Mouse (Mus musculus) liver, embryonic 14.5 days (tissue): ENCODE results near the gene Nsd2. TPM values are rescaled to one million over a fixed set of nuclear protein-coding genes. Genes with fewer than 3 reads are reported as not detected.
"Not testable (repeated sequence)": the region's sequence is repeated elsewhere in the genome, so short reads cannot be mapped to it uniquely, and the experiment has no call there.

Source experiments
- ATAC-seq: fragments of 200-750 bp; cut with Nextera tagmentation; 2 replicates; pipeline ENCODE4 v1.8.0; 2017; ENCODE audit warnings: moderate number of reproducible peaks, mild to moderate bottlenecking, moderate library complexity; ENCODE audit not compliant: insufficient read depth
- DNase-seq, 3 experiments: peaks; one replicate each; pipeline ENCODE4 v3.0.0-alpha.2; 2012 to 2013; ENCODE audit warnings: low read depth in 3 of 3, low spot score in 3 of 3
- H3K27ac ChIP-seq: fragments of 300-500 bp; sonication (generic); 2 replicates; pipeline ENCODE4 v1.5.1; 2014; ENCODE audit warnings: moderate library complexity, mild to moderate bottlenecking, control low read depth, inconsistent platforms
- H3K27me3 ChIP-seq: fragments of 300-500 bp; sonication (generic); 2 replicates; pipeline ENCODE4 v1.6.1; 2014; ENCODE audit warnings: mild to moderate bottlenecking, low read length, moderate library complexity; ENCODE audit not compliant: control insufficient read depth, insufficient read depth
- H3K36me3 ChIP-seq: fragments of 300-500 bp; sonication (generic); replicated peaks from 2 replicates; pipeline ENCODE4 v1.6.1; 2014; ENCODE audit warnings: low read depth; ENCODE audit not compliant: control insufficient read depth, insufficient read depth
- H3K4me1 ChIP-seq, 2 experiments: fragments of 200-500 bp in 1 of 2; fragments of 300-500 bp in 1 of 2; sonication (generic) in 1 of 2; replicated peaks; 2 replicates each; pipeline ENCODE4 v1.6.1; 2012 to 2014; ENCODE audit warnings: antibody characterized with exemption in 1 of 2, inconsistent platforms in 1 of 2, low read length in 1 of 2; ENCODE audit not compliant: control insufficient read depth in 2 of 2, insufficient read depth in 2 of 2
- H3K4me2 ChIP-seq: fragments of 300-500 bp; sonication (generic); 2 replicates; pipeline ENCODE4 v1.6.1; 2014; ENCODE audit warnings: low read depth, mild to moderate bottlenecking, control low read depth, moderate library complexity
- H3K4me3 ChIP-seq, 2 experiments: fragments of 200-500 bp in 1 of 2; fragments of 300-500 bp in 1 of 2; sonication (generic) in 1 of 2; 2 replicates each; pipeline ENCODE4 v1.5.1; 2012 to 2014; ENCODE audit warnings: low read depth in 2 of 2, low read length in 2 of 2, mild to moderate bottlenecking in 2 of 2, control low read depth in 1 of 2, inconsistent platforms in 1 of 2, moderate library complexity in 1 of 2; ENCODE audit not compliant: insufficient read depth in 1 of 2
- H3K9ac ChIP-seq: fragments of 300-500 bp; sonication (generic); replicated peaks from 2 replicates; pipeline ENCODE4 v1.6.1; 2014; ENCODE audit warnings: mild to moderate bottlenecking, control low read depth, moderate library complexity
- H3K9me3 ChIP-seq: fragments of 300-500 bp; sonication (generic); 2 replicates; pipeline ENCODE4 v1.6.1; 2016; ENCODE audit warnings: low read length, mixed read lengths; ENCODE audit not compliant: control insufficient read depth
- CTCF ChIP-seq: IDR thresholded peaks from 2 replicates; pipeline ENCODE4 v1.5.1; 2016; ENCODE audit warnings: antibody characterized with exemption, low read depth, control low read depth
- WGBS: fragments of 180-500 bp; shearing (Covaris S2); extraction: QIAGEN DNeasy Blood & Tissue Kit; methylation state at CpG from one replicate; pipeline ENCODE4 v1.1.7; 2014; ENCODE audit not compliant: insufficient replicate concordance; 5-methylcytosine and 5-hydroxymethylcytosine counted together
- microRNA-seq: library from miRNA; unstranded; fragments of <30 nt; microRNA quantifications from one replicate; pipeline ENCODE4, GENCODE M21; 2016
- polyA plus RNA-seq, 2 experiments: library from polyadenylated mRNA; depleted of rRNA in 1 of 2; stranded (reverse) in 1 of 2; unstranded in 1 of 2; fragments of >200 nt; fragmentation: Nextera tagmentation in 1 of 2; extraction: Ambion mirVana in 1 of 2; gene quantifications; 2 replicates each; pipeline versions ENCODE4 v1.2.1 to v1.2.3; 2012 to 2014

Nsd2 gene
- polyA plus RNA-seq, 2 experiments = 26.7 to 27.8 TPM

DNA sequence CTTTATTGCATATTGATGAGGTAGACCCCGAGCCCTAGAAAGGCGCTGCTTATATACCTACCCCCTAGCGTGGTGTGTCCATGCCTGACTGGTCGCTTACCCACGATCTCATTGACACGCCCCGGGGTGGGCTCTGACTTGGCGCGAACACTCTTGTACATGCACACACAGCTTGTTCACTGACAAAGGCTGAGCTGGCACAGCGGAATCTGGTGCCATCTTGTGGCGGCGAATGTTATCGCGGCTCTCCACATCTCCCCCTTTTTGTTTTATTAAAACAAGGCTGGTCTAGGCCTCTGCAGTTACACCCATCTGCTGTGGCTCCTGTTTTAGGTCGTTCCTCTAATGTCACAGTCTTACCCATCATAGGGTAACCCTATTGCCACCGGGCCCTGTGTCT, 126.5 kb downstream of the Nsd2 start:
- not testable (repeated sequence) for H3K9ac ChIP-seq, DNase-seq, H3K4me2 ChIP-seq, H3K4me1 ChIP-seq, ATAC-seq, H3K9me3 ChIP-seq, H3K36me3 ChIP-seq, H3K27ac ChIP-seq, H3K4me3 ChIP-seq, H3K27me3 ChIP-seq
- TF ChIP-seq CTCF = peak; percentile 72
- WGBS = 78% methylated on average over 16 of the region's 16 CpGs

Small RNA genes lying within 50 kb of the gene (microRNA-seq; reads per million reads assigned to microRNA genes)
- not detected for gene Mir7024

Other genes starting within 250 kb of the Nsd2 start
- gene Fam53a, start 191.1 kb upstream of the Nsd2 start, polyA plus RNA-seq (2012; rRNA removed) = 7.3 and 7.9 TPM in 2 replicates
- gene Fam53a, start 191.1 kb upstream of the Nsd2 start, polyA plus RNA-seq (2014; fragmentation: Nextera tagmentation; extraction: Ambion mirVana) = 17.9 and 21.9 TPM in 2 replicates
- 0.06 and 0.18 TPM in 2 replicates for gene Gm9903, start 190.8 kb upstream of the Nsd2 start, polyA plus RNA-seq (2012; rRNA removed)
- not detected in 2 replicates for gene Gm9903, start 190.8 kb upstream of the Nsd2 start, polyA plus RNA-seq (2014; fragmentation: Nextera tagmentation; extraction: Ambion mirVana)
- 97.1 and 155 TPM in 2 replicates for gene Slbp, start 168.2 kb upstream of the Nsd2 start, polyA plus RNA-seq (2012; rRNA removed)
- 290 and 309 TPM in 2 replicates for gene Slbp, start 168.2 kb upstream of the Nsd2 start, polyA plus RNA-seq (2014; fragmentation: Nextera tagmentation; extraction: Ambion mirVana)
- gene Tacc3, start 162.6 kb upstream of the Nsd2 start, polyA plus RNA-seq (2012; rRNA removed) = 50.4 and 69.1 TPM in 2 replicates
- gene Tacc3, start 162.6 kb upstream of the Nsd2 start, polyA plus RNA-seq (2014; fragmentation: Nextera tagmentation; extraction: Ambion mirVana) = 138 and 152 TPM in 2 replicates
- 17.4 and 17.7 TPM in 2 replicates for gene Tmem129, start 162.3 kb upstream of the Nsd2 start, polyA plus RNA-seq (2012; rRNA removed)
- 19.4 and 22.1 TPM in 2 replicates for gene Tmem129, start 162.3 kb upstream of the Nsd2 start, polyA plus RNA-seq (2014; fragmentation: Nextera tagmentation; extraction: Ambion mirVana)
- 3.9 and 4.5 TPM in 2 replicates for gene Fgfr3, start 99.1 kb upstream of the Nsd2 start, polyA plus RNA-seq (2012; rRNA removed)
- gene Fgfr3, start 99.1 kb upstream of the Nsd2 start, polyA plus RNA-seq (2014; fragmentation: Nextera tagmentation; extraction: Ambion mirVana) = 1.2 and 1.8 TPM in 2 replicates
- 7.9 TPM in 2 replicates for gene Letm1, start 37.9 kb upstream of the Nsd2 start, polyA plus RNA-seq (2012; rRNA removed)
- gene Letm1, start 37.9 kb upstream of the Nsd2 start, polyA plus RNA-seq (2014; fragmentation: Nextera tagmentation; extraction: Ambion mirVana) = 13.4 and 18.4 TPM in 2 replicates
- gene Nelfa, start 115.7 kb downstream of the Nsd2 start, polyA plus RNA-seq (2012; rRNA removed) = 20.2 and 22.6 TPM in 2 replicates
- 21.3 and 24.1 TPM in 2 replicates for gene Nelfa, start 115.7 kb downstream of the Nsd2 start, polyA plus RNA-seq (2014; fragmentation: Nextera tagmentation; extraction: Ambion mirVana)
- gene Gm1673, start 162.7 kb downstream of the Nsd2 start, polyA plus RNA-seq (2012; rRNA removed) = 2.6 and 3.4 TPM in 2 replicates
- gene Gm1673, start 162.7 kb downstream of the Nsd2 start, polyA plus RNA-seq (2014; fragmentation: Nextera tagmentation; extraction: Ambion mirVana) = 1.7 and 2.7 TPM in 2 replicates
- 0.15 and 0.17 TPM in 2 replicates for gene Nat8l, start 175.3 kb downstream of the Nsd2 start, polyA plus RNA-seq (2012; rRNA removed)
- 0.04 and 0.05 TPM in 2 replicates for gene Nat8l, start 175.3 kb downstream of the Nsd2 start, polyA plus RNA-seq (2014; fragmentation: Nextera tagmentation; extraction: Ambion mirVana)